Mouse (Mus musculus): ENCODE measurements around the gene Frmd4a.
A peak's percentile ranks its signal among the peaks of the same experiment; 100 is the strongest.

Gene Frmd4a

GRCm38 (mm10) chr2:4338290-4338689 lies 320.8 kb downstream of the Frmd4a start:
- DNase-seq (ENCODE audit: low read depth), result peak; percentile 28

GRCm38 (mm10) chr2:4339128-4339527 lies 321.6 kb downstream of the Frmd4a start:
- no peak for DNase-seq (ENCODE audit: low read depth)

DNA sequence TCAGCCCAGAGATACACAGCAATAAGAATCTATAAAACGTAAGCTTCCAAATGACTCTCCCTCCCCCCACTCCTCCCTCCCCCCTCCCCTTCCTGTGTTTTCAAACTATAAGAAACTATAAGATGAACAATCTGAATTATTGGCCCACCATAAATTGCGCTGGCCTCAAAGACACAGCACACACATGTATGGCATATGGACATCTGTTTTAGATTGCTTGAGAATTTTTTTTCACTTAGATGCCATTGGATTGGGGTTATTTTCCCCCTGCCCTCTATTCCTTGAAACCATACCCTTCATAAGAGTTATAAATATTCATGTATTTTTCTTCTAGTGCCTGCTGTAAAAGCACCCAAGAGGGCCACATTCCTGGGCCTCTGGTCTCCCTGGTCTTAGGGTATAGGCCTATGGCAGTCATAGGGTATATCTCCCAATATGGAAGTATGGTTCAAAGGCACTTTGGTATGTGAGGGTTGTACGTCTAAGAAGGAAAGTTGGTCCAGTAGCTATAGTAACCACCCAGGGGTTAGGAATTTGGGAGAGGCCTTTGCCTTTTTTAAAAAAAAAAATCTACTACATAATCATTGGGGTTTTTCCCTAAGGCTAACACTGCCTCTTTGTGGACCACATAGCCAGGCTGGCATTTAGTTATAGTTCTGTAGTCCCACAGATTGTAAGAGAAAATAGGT lies 322.2 kb downstream of the Frmd4a start:
- DNase-seq (ENCODE audit: low read depth), result no peak

GRCm38 (mm10) chr2:4340378-4340777 lies 322.9 kb downstream of the Frmd4a start:
- no peak for DNase-seq (ENCODE audit: low read depth)

GRCm38 (mm10) chr2:4341141-4341540 lies 323.6 kb downstream of the Frmd4a start:
- DNase-seq (ENCODE audit: low read depth), result no peak

GRCm38 (mm10) chr2:4342005-4342404 lies 324.5 kb downstream of the Frmd4a start:
- no peak for DNase-seq (ENCODE audit: low read depth)

DNA sequence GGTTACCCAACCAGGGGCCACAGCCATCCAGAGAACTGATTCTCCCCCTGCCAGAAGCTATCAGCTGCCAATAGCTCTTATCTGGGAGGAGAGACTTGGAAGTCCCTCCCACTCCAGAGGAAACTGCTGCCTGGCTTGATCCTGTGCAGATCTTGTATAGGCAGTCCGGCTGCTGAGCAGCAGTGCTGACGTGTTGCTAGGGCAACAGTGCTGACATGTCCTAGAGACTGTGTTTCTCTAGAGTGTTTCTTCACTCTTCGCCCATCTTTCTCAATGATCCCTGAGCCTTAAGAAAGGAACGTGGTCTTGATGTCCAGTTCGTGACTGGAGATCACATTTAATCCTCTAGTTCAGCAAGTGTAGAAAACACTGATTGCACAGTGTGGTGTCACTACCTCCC lies 326.9 kb downstream of the Frmd4a start:
- no peak for DNase-seq (ENCODE audit: low read depth)

- no peak for DNase-seq (ENCODE audit: low read depth)
These were observed 328.7 kb downstream of the Frmd4a start for GRCm38 (mm10) chr2:4346232-4346631.

- no peak for DNase-seq (ENCODE audit: low read depth)
These were observed 329.4 kb downstream of the Frmd4a start for GRCm38 (mm10) chr2:4346953-4347352.

- no peak for DNase-seq (ENCODE audit: low read depth)
These were observed 330.3 kb downstream of the Frmd4a start for GRCm38 (mm10) chr2:4347782-4348181.

DNA sequence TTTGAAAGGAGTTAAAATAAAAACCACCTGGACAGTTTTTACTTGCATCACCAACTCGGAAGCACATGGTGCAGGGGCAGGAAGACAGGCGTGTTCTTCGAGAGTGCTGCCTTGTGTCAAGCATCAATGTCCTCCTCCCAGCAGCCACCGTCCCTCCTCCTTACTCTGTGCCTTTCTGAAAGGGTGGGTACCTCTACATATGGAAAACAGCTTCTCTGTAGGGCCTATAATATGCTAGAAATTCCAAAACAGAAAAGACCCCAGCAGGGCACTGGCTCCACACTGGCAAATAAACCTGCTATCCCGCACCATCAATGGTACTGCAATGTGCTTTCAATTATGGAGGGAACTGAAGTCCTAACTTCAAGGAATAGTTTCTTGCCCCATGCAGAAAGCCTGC lies 331.0 kb downstream of the Frmd4a start:
- no peak for DNase-seq (ENCODE audit: low read depth)

- no peak for DNase-seq (ENCODE audit: low read depth)
These were observed 339.4 kb downstream of the Frmd4a start for GRCm38 (mm10) chr2:4356812-4357384.

- DNase-seq (ENCODE audit: low read depth), result no peak
These were observed 344.7 kb downstream of the Frmd4a start for GRCm38 (mm10) chr2:4361981-4362834.

- DNase-seq (ENCODE audit: low read depth), result no peak
These were observed 347.4 kb downstream of the Frmd4a start for GRCm38 (mm10) chr2:4364908-4365307.

GRCm38 (mm10) chr2:4368544-4368943 lies 351.0 kb downstream of the Frmd4a start:
- no peak for DNase-seq (ENCODE audit: low read depth)

DNA sequence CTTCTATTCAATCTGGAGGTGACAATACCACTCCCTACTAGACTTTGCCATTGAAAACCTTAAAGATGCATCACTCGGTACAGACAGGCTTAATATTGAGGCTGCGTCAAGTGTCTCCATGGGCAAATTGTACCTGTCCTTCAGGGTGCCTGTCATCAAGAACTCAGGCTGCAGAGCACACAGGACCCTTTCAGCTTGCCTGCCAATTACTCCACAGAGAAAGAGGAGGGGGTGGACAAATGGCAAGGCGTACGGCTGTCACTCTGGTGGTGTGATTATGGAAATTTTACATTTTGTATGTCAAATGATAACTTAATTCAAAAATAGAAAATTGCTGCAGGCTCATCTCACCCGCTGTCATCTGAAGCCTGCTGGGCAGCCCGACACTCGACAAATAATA lies 353.0 kb downstream of the Frmd4a start:
- no peak for DNase-seq (ENCODE audit: low read depth)

GRCm38 (mm10) chr2:4371341-4371740 lies 353.8 kb downstream of the Frmd4a start:
- no peak for DNase-seq (ENCODE audit: low read depth)

GRCm38 (mm10) chr2:4378844-4379243 lies 361.3 kb downstream of the Frmd4a start:
- DNase-seq (ENCODE audit: low read depth), result no peak

- DNase-seq (ENCODE audit: low read depth), result no peak
These were observed 362.9 kb downstream of the Frmd4a start for GRCm38 (mm10) chr2:4380435-4380834.

DNA sequence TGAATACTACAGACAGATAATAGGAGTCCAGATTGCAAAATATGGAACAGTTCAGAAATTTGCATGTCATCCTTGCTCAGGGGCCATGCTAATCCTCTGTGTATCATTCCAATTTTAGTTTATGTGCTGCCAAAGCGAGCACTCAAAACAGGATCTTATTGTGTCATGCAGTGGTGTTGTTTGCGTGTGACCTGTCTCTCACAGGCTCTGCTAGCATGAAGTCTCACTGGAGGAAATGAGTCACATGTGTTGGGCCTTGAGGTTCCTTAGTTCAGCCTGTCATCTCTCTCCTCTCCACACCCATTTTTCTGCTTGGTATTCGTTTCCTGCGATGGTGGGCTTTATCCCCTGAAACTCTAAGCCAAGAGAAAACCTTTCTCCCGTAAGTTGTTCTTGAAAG lies 363.4 kb downstream of the Frmd4a start:
- peak; percentile 21 for DNase-seq (ENCODE audit: low read depth)

GRCm38 (mm10) chr2:4386468-4386867 lies 369.0 kb downstream of the Frmd4a start:
- DNase-seq (ENCODE audit: low read depth), result no peak

DNA sequence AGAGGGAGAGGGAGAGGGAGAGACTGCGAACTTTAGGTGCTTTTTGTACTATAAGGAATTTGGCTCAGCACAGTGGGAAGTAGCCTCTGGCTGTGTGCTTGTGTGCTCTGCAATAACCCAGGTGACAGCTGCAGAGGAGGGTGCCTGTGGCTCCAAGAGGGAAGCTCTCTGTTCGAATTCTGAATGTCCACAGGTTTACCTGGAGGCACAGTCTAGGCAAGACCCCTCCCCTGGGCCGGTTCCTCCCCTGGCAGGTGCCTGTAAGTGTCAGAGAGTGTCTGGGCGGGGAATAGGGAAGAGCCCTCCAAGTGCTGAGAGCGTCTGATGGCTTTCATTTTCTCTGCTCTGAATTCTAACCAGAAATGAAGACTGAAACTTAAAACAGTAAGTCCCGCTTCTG lies 371.8 kb downstream of the Frmd4a start:
- no peak for DNase-seq (ENCODE audit: low read depth)

DNA sequence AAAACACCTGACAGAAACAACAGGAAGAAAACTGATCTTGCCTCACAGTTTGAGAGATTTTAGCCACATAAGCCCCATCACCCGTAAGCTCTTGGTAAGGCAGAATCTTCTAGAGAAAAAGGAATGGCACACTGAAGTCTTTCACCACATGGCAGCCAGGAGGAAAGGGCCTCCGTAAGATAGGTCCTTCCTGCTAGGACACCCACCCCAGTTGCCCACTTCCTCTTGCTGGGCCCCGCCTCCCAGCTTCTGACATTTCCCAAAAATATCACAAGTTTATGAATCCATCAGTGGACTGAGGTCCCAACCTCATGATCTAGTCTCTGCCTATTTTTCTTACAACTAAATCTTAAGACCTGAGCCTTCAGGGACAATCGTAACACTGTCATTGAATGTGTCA lies 373.6 kb downstream of the Frmd4a start:
- DNase-seq (ENCODE audit: low read depth), result peak; percentile 2
